Mouse (Mus musculus): Measurements from ENCODE around the gene Sorcs3. TPM values are rescaled to one million over a fixed set of nuclear protein-coding genes. Genes with fewer than 3 reads are reported as not detected.

The Sorcs3 gene
- polyA plus RNA-seq, 1 experiment from 2014 or later = 18.3 TPM

DNA sequence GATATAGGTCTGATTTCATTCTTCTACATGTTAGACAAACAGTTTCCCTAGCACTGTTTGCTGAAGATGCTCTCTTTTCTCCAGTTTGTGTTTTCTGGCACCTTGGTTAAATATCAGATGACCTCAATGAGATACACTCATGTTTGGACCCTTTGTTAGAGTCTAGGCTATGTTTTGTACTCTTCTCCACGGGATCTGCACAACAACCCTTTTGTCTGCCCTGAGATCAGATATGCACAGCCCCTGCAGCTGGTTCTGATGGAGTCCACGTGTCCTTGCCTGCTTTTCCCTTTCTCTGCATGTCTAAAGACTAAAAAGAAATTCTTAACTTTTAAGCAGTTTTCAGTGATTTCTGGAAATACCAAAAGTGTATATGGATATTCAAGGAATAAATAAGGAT is 273.0 kb downstream of the Sorcs3 start:
- Histone ChIP-seq H3K9ac (ENCODE audit: low read depth, low read length) (no peak overlapping the region), H3K36me3 (ENCODE audit: control insufficient read depth, insufficient read depth, low read length) (no peaks in the 10 kb centered on the region), H3K27ac (ENCODE audit: low read length) (no peak overlapping the region), H3K4me2 (ENCODE audit: low read length) (no peak overlapping the region), H3K9me3 (replicated peaks; ENCODE audit: control insufficient read depth, low read length, poor library complexity, severe bottlenecking) (no peaks in the 10 kb centered on the region), H3K4me1 (ENCODE audit: control insufficient read depth, insufficient read depth, low read length) (no peaks in the 10 kb centered on the region), H3K4me3 (ENCODE audit: low read depth, low read length) (no peak overlapping the region), H3K27me3 (ENCODE audit: control insufficient read depth, insufficient read depth, low read depth, low read length) (no peaks in the 10 kb centered on the region)
- 47% methylated on average over 2 of the region's 2 CpGs for WGBS
- ATAC-seq = no peak

DNA sequence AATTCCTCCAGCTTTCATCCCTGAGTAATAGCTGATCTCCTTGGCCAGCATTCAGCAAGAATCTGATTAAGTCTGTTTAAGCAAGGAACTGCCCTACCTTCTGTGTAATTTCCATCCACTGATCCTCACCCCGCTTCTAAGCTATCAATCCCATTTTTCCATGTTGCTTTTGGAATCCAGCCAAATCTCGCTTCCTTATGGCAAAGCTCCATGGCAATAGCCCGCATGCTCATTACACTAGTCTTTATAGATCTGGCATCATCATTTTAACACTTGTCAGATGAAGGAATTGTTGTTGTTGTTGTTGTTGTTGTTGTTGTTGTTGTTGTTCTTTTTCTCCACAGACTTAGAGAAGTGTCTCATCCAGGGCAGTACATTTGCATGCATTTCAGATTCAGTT is 277.1 kb downstream of the Sorcs3 start:
- 53% methylated on average over 3 of the region's 3 CpGs for WGBS
- no peak for ATAC-seq
- Histone ChIP-seq H3K27ac (ENCODE audit: low read length) (no peak overlapping the region), H3K4me2 (ENCODE audit: low read length) (no peak overlapping the region), H3K4me1 (ENCODE audit: control insufficient read depth, insufficient read depth, low read length) (no peaks in the 10 kb centered on the region), H3K9ac (ENCODE audit: low read depth, low read length) (no peak overlapping the region), H3K4me3 (ENCODE audit: low read depth, low read length) (no peak overlapping the region), H3K9me3 (replicated peaks; ENCODE audit: control insufficient read depth, low read length, poor library complexity, severe bottlenecking) (no peaks in the 10 kb centered on the region), H3K27me3 (ENCODE audit: control insufficient read depth, insufficient read depth, low read depth, low read length) (no peaks in the 10 kb centered on the region), H3K36me3 (ENCODE audit: control insufficient read depth, insufficient read depth, low read length) (no peaks in the 10 kb centered on the region)

DNA sequence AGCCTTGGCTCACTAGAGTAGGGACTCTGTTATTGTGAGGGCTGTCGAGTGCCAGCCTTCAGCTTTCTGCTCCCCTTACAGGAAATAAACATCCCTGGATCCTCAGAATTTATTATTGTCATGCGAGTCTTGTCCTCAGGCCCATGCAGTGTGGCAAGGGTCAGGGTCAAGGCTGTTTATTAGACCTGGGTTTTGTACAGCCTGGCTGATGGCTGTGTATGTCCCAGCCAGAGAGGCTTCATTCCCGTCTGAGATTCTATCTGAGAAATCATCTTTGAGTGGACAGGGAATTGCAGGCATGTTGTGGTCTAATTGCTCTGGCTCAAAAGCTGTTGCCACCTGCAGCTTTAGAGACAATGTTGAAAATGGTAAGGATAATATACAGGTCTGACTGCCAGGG is 285.3 kb downstream of the Sorcs3 start:
- Histone ChIP-seq H3K4me1 (ENCODE audit: control insufficient read depth, insufficient read depth, low read length) (no peaks in the 10 kb centered on the region), H3K9me3 (replicated peaks; ENCODE audit: control insufficient read depth, low read length, poor library complexity, severe bottlenecking) (no peaks in the 10 kb centered on the region), H3K4me2 (ENCODE audit: low read length) (no peak overlapping the region), H3K9ac (ENCODE audit: low read depth, low read length) (no peak overlapping the region), H3K27me3 (ENCODE audit: control insufficient read depth, insufficient read depth, low read depth, low read length) (no peaks in the 10 kb centered on the region), H3K27ac (ENCODE audit: low read length) (no peak overlapping the region), H3K4me3 (ENCODE audit: low read depth, low read length) (no peak overlapping the region), H3K36me3 (ENCODE audit: control insufficient read depth, insufficient read depth, low read length) (no peaks in the 10 kb centered on the region)
- 55% methylated on average over 3 of the region's 3 CpGs for WGBS
- no peak for ATAC-seq

GRCm38 (mm10) chr19:48503896-48504620 is 298.2 kb downstream of the Sorcs3 start:
- H3K4me1 ChIP-seq (ENCODE audit: control insufficient read depth, insufficient read depth, low read length) = no peaks in the 10 kb centered on the region
- no peaks in the 10 kb centered on the region for H3K9me3 ChIP-seq (replicated peaks; ENCODE audit: control insufficient read depth, low read length, poor library complexity, severe bottlenecking)
- no peak overlapping the region for H3K9ac ChIP-seq (ENCODE audit: low read depth, low read length)
- WGBS = 66% methylated on average over 2 of the region's 2 CpGs
- no peak overlapping the region for H3K4me3 ChIP-seq (ENCODE audit: low read depth, low read length)
- no peaks in the 10 kb centered on the region for H3K36me3 ChIP-seq (ENCODE audit: control insufficient read depth, insufficient read depth, low read length)
- H3K27me3 ChIP-seq (ENCODE audit: control insufficient read depth, insufficient read depth, low read depth, low read length) = no peaks in the 10 kb centered on the region
- H3K4me2 ChIP-seq (ENCODE audit: low read length) = no peak overlapping the region
- no peak for ATAC-seq
- H3K27ac ChIP-seq (ENCODE audit: low read length) = no peak overlapping the region

- H3K9me3 ChIP-seq (replicated peaks; ENCODE audit: control insufficient read depth, low read length, poor library complexity, severe bottlenecking) = no peaks in the 10 kb centered on the region
- no peaks in the 10 kb centered on the region for H3K4me1 ChIP-seq (ENCODE audit: control insufficient read depth, insufficient read depth, low read length)
- H3K4me3 ChIP-seq (ENCODE audit: low read depth, low read length) = no peak overlapping the region
- H3K36me3 ChIP-seq (ENCODE audit: control insufficient read depth, insufficient read depth, low read length) = no peaks in the 10 kb centered on the region
- ATAC-seq = no peak
- no peak overlapping the region for H3K9ac ChIP-seq (ENCODE audit: low read depth, low read length)
- no peak overlapping the region for H3K27ac ChIP-seq (ENCODE audit: low read length)
- WGBS = 94% methylated on average over 7 of the region's 7 CpGs
- H3K27me3 ChIP-seq (ENCODE audit: control insufficient read depth, insufficient read depth, low read depth, low read length) = no peaks in the 10 kb centered on the region
- no peak overlapping the region for H3K4me2 ChIP-seq (ENCODE audit: low read length)
Measured at GRCm38 (mm10) chr19:48523803-48524202, 318.0 kb downstream of the Sorcs3 start.

- Histone ChIP-seq H3K4me1 (ENCODE audit: control insufficient read depth, insufficient read depth, low read length) (no peaks in the 10 kb centered on the region), H3K36me3 (ENCODE audit: control insufficient read depth, insufficient read depth, low read length) (no peaks in the 10 kb centered on the region), H3K27ac (ENCODE audit: low read length) (no peak overlapping the region), H3K4me2 (ENCODE audit: low read length) (no peak overlapping the region), H3K9me3 (replicated peaks; ENCODE audit: control insufficient read depth, low read length, poor library complexity, severe bottlenecking) (no peaks in the 10 kb centered on the region), H3K9ac (ENCODE audit: low read depth, low read length) (no peak overlapping the region), H3K4me3 (ENCODE audit: low read depth, low read length) (no peak overlapping the region), H3K27me3 (ENCODE audit: control insufficient read depth, insufficient read depth, low read depth, low read length) (no peaks in the 10 kb centered on the region)
- no peak for ATAC-seq
- WGBS = 61% methylated on average over 9 of the region's 9 CpGs
Measured at GRCm38 (mm10) chr19:48524527-48525214, 318.8 kb downstream of the Sorcs3 start.

- WGBS = 83% methylated on average over 4 of the region's 4 CpGs
- no peak overlapping the region for H3K4me3 ChIP-seq (ENCODE audit: low read depth, low read length)
- ATAC-seq = no peak
- no peak overlapping the region for H3K9ac ChIP-seq (ENCODE audit: low read depth, low read length)
- H3K9me3 ChIP-seq (replicated peaks; ENCODE audit: control insufficient read depth, low read length, poor library complexity, severe bottlenecking) = no peaks in the 10 kb centered on the region
- H3K4me2 ChIP-seq (ENCODE audit: low read length) = no peak overlapping the region
- peaks cover 4% of the 10 kb centered on the region for H3K4me1 ChIP-seq (ENCODE audit: control insufficient read depth, insufficient read depth, low read length)
- H3K27ac ChIP-seq (ENCODE audit: low read length) = no peak overlapping the region
- H3K27me3 ChIP-seq (ENCODE audit: control insufficient read depth, insufficient read depth, low read depth, low read length) = no peaks in the 10 kb centered on the region
- H3K36me3 ChIP-seq (ENCODE audit: control insufficient read depth, insufficient read depth, low read length) = no peaks in the 10 kb centered on the region
Measured at GRCm38 (mm10) chr19:48533582-48533981, 327.8 kb downstream of the Sorcs3 start.

- no peak overlapping the region for H3K4me3 ChIP-seq (ENCODE audit: low read depth, low read length)
- no peak for ATAC-seq
- peaks cover 3% of the 10 kb centered on the region; the same call in 1 of the 2 replicates for H3K4me1 ChIP-seq (ENCODE audit: control insufficient read depth, insufficient read depth, low read length)
- no peak overlapping the region for H3K27ac ChIP-seq (ENCODE audit: low read length)
- H3K4me2 ChIP-seq (ENCODE audit: low read length) = no peak overlapping the region
- no peaks in the 10 kb centered on the region for H3K36me3 ChIP-seq (ENCODE audit: control insufficient read depth, insufficient read depth, low read length)
- no peak overlapping the region for H3K9ac ChIP-seq (ENCODE audit: low read depth, low read length)
- H3K27me3 ChIP-seq (ENCODE audit: control insufficient read depth, insufficient read depth, low read depth, low read length) = no peaks in the 10 kb centered on the region
- H3K9me3 ChIP-seq (replicated peaks; ENCODE audit: control insufficient read depth, low read length, poor library complexity, severe bottlenecking) = no peaks in the 10 kb centered on the region
Measured at GRCm38 (mm10) chr19:48544294-48544693, 338.5 kb downstream of the Sorcs3 start.

DNA sequence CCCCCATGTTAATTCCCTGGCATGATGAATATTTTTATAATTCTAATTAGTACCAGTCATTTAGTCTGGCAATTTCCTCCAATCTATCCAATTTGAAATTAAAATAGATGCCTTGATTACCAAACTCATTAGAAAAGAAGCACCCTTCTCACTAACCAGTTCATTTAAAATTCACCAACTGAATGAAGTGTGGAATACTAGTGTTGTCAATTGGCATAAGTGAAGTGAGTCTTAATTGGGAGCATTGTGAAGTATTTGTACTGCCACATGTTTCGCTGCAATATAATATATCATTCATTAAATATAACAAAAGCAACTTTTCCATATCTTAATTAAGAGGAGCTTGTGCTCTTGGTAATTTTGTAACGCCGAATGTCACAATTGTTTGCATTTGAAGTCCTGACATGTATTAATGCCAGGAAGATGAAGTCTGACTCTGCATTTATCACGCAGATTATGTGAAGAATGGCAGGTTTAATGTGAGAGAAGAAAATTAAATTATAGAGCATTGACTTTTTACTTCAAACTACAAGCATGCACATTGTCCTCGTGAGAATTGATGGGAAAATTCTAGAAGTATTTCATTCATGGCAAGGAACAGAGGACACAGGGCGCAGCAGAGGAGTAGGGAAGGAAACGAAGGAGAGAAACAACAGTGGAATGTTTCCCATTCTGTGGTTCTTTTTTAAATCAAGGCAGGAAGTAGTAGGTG is 339.8 kb downstream of the Sorcs3 start:
- no peak overlapping the region for H3K4me3 ChIP-seq (ENCODE audit: low read depth, low read length)
- WGBS = 79% methylated on average over 7 of the region's 7 CpGs
- peaks cover 3% of the 10 kb centered on the region; the same call in 1 of the 2 replicates for H3K4me1 ChIP-seq (ENCODE audit: control insufficient read depth, insufficient read depth, low read length)
- no peaks in the 10 kb centered on the region for H3K27me3 ChIP-seq (ENCODE audit: control insufficient read depth, insufficient read depth, low read depth, low read length)
- no peaks in the 10 kb centered on the region for H3K36me3 ChIP-seq (ENCODE audit: control insufficient read depth, insufficient read depth, low read length)
- no peak overlapping the region for H3K27ac ChIP-seq (ENCODE audit: low read length)
- no peak overlapping the region for H3K4me2 ChIP-seq (ENCODE audit: low read length)
- no peaks in the 10 kb centered on the region for H3K9me3 ChIP-seq (replicated peaks; ENCODE audit: control insufficient read depth, low read length, poor library complexity, severe bottlenecking)
- H3K9ac ChIP-seq (ENCODE audit: low read depth, low read length) = no peak overlapping the region
- ATAC-seq = no peak

Measured in midbrain, embryonic 16.5 days (tissue).